Mouse (Mus musculus) liver, embryonic 15.5 days (tissue): ENCODE results near the gene Rpl13a. TPM values are rescaled to one million over a fixed set of nuclear protein-coding genes. Genes with fewer than 3 reads are reported as not detected.
"Not testable (repeated sequence)": the region's sequence is repeated elsewhere in the genome, so short reads cannot be mapped to it uniquely, and the experiment has no call there.

Experiments used
- ATAC-seq: fragments of 200-750 bp; cut with Nextera tagmentation; 2 replicates; pipeline ENCODE4 v1.8.0; 2017; ENCODE audit warnings: moderate number of reproducible peaks, mild to moderate bottlenecking, moderate library complexity; ENCODE audit not compliant: insufficient read depth
- H3K27ac ChIP-seq: fragments of 300-500 bp; sonication (generic); replicated peaks from 2 replicates; pipeline ENCODE4 v1.5.1; 2015; ENCODE audit warnings: mild to moderate bottlenecking, inconsistent platforms
- H3K27me3 ChIP-seq: fragments of 300-500 bp; sonication (generic); 2 replicates; pipeline ENCODE4 v1.6.1; 2015; ENCODE audit warnings: mild to moderate bottlenecking, inconsistent platforms
- H3K36me3 ChIP-seq: fragments of 300-500 bp; sonication (generic); replicated peaks from 2 replicates; pipeline ENCODE4 v1.6.1; 2015; ENCODE audit warnings: moderate library complexity, mild to moderate bottlenecking, inconsistent platforms
- H3K4me1 ChIP-seq: fragments of 300-500 bp; sonication (generic); replicated peaks from 2 replicates; pipeline ENCODE4 v1.6.1; 2015; ENCODE audit warnings: inconsistent platforms
- H3K4me2 ChIP-seq: fragments of 300-500 bp; sonication (generic); 2 replicates; pipeline ENCODE4 v1.6.1; 2015; ENCODE audit warnings: moderate library complexity, mild to moderate bottlenecking, inconsistent platforms
- H3K4me3 ChIP-seq: fragments of 300-500 bp; sonication (generic); replicated peaks from 2 replicates; pipeline ENCODE4 v1.5.1; 2015; ENCODE audit warnings: mild to moderate bottlenecking, inconsistent platforms
- H3K9ac ChIP-seq: fragments of 300-500 bp; sonication (generic); 2 replicates; pipeline ENCODE4 v1.6.1; 2015; ENCODE audit warnings: moderate library complexity, mild to moderate bottlenecking, inconsistent platforms
- H3K9me3 ChIP-seq: fragments of 300-500 bp; sonication (generic); replicated peaks from 2 replicates; pipeline ENCODE4 v1.6.1; 2016; ENCODE audit warnings: inconsistent platforms
- WGBS: fragments of 180-500 bp; shearing (Covaris S2); methylation state at CpG from one replicate; pipeline ENCODE4 v1.1.7; 2015; ENCODE audit warnings: mixed read lengths; ENCODE audit not compliant: insufficient replicate concordance; 5-methylcytosine and 5-hydroxymethylcytosine counted together
- polyA plus RNA-seq: library from polyadenylated mRNA; unstranded; fragments of >200 nt; fragmentation: Nextera tagmentation; extraction: Ambion mirVana; gene quantifications from 2 replicates; pipeline ENCODE4 v1.2.1, GENCODE M21; 2015

Rpl13a gene
- polyA plus RNA-seq, 1 experiment from 2014 or later: 633 TPM

- H3K27ac ChIP-seq: peak overlapping the region; percentile 45; the same call in 1 of the 2 replicates
- 25% methylated on average over 6 of the region's 6 CpGs for WGBS
- H3K4me2 ChIP-seq: no peak overlapping the region
- no peaks in the 10 kb centered on the region for H3K36me3 ChIP-seq
- no peaks in the 10 kb centered on the region; the same call in 1 of the 2 replicates for H3K27me3 ChIP-seq
- H3K4me1 ChIP-seq: peaks cover 16% of the 10 kb centered on the region
- H3K9me3 ChIP-seq: no peaks in the 10 kb centered on the region
- H3K9ac ChIP-seq: no peak overlapping the region
- H3K4me3 ChIP-seq: no peak overlapping the region
- ATAC-seq: peak; percentile 25; the same call in 1 of the 2 replicates
Measured at GRCm38 (mm10) chr7:45097479-45097878, 31.1 kb downstream of the Rpl13a start.

DNA sequence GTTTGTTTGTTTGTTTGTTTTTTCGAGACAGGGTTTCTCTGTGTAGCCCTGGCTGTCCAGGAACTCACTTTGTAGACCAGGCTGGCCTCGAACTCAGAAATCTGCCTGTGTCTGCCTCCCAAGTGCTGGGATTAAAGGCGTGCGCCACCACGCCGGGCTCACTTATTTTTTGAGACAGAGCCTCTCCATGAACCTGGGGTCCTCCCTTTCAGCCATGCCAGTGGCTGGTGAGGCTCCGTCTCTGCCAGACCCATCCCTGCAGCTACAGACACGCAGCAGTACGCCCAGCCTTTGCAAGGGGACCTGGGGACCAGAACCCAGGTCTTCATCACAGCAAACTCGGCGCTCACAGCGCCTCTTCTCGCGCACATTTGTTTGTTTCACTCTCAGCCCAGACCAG is 32.6 kb downstream of the Rpl13a start:
- not testable (repeated sequence) for ATAC-seq, H3K4me3 ChIP-seq, H3K27me3 ChIP-seq, H3K9ac ChIP-seq, H3K4me2 ChIP-seq, H3K9me3 ChIP-seq, H3K36me3 ChIP-seq, H3K27ac ChIP-seq
- H3K4me1 ChIP-seq: peaks cover 28% of the 10 kb centered on the region
- whole genome bisulfite sequencing: 78% methylated on average over 14 of the region's 14 CpGs

DNA sequence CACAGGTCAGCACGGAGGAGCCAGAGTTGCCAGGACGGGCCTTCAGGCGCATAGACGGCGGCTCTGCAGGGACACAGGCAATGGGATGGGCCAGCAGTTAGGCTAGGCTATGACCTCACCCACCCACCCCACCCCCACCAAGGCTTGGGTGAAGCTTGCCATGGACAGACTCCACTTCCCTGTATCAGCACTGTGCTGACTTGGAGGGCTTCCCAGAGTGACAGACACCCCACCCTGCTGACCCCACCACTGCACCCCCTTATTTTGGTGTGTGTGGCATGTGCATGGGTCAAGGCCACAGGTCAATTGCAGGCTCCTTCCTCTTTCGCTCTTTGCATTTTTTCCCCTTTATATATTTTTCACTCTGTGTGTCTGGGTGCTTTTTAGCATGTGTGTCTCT is 33.2 kb downstream of the Rpl13a start:
- 57% methylated on average over 6 of the region's 6 CpGs for WGBS
- no peaks in the 10 kb centered on the region for H3K36me3 ChIP-seq
- H3K4me3 ChIP-seq: no peak overlapping the region
- H3K9me3 ChIP-seq: no peaks in the 10 kb centered on the region
- H3K4me2 ChIP-seq: no peak overlapping the region
- peaks cover 34% of the 10 kb centered on the region for H3K4me1 ChIP-seq
- no peaks in the 10 kb centered on the region; the same call in 1 of the 2 replicates for H3K27me3 ChIP-seq
- no peak overlapping the region for H3K27ac ChIP-seq
- no peak overlapping the region for H3K9ac ChIP-seq
- ATAC-seq: no peak

- no peak overlapping the region for H3K27ac ChIP-seq
- H3K9me3 ChIP-seq: no peaks in the 10 kb centered on the region
- 47% methylated on average over 7 of the region's 7 CpGs for WGBS
- H3K4me3 ChIP-seq: no peak overlapping the region
- no peak overlapping the region for H3K9ac ChIP-seq
- no peaks in the 10 kb centered on the region; the same call in 1 of the 2 replicates for H3K27me3 ChIP-seq
- H3K4me2 ChIP-seq: no peak overlapping the region
- peaks cover 40% of the 10 kb centered on the region for H3K4me1 ChIP-seq
- no peak for ATAC-seq
- no peaks in the 10 kb centered on the region for H3K36me3 ChIP-seq
Measured at GRCm38 (mm10) chr7:45094121-45094520, 34.4 kb downstream of the Rpl13a start.

DNA sequence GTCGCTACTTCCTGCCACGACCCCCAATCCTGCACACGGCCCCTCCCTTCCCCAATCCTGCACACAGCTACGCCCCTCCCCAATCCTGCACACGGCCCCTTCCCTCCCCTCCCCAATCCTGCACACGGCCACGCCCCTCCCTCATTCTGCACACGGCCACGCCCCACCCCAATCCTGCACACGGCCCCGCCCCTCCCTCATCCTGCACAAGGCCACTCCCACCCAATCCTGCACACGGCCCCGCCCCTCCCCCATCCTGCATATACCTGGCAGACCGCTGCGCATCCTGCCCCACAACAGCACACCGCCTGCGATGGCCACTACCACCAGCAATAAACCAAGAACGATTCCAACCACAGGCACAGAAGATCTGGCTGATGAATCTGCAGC is 35.0 kb downstream of the Rpl13a start:
- no peak overlapping the region for H3K4me2 ChIP-seq
- ATAC-seq: no peak
- H3K9me3 ChIP-seq: no peaks in the 10 kb centered on the region
- no peaks in the 10 kb centered on the region; the same call in 1 of the 2 replicates for H3K27me3 ChIP-seq
- no peak overlapping the region for H3K4me3 ChIP-seq
- no peaks in the 10 kb centered on the region for H3K36me3 ChIP-seq
- H3K27ac ChIP-seq: no peak overlapping the region
- 27% methylated on average over 18 of the region's 18 CpGs for WGBS
- no peak overlapping the region for H3K9ac ChIP-seq
- peaks cover 40% of the 10 kb centered on the region for H3K4me1 ChIP-seq

- Histone ChIP-seq H3K36me3 (no peaks in the 10 kb centered on the region), H3K9ac (no peak overlapping the region), H3K27ac (no peak overlapping the region), H3K4me2 (no peak overlapping the region; the same call in 1 of the 2 replicates), H3K4me3 (no peak overlapping the region), H3K4me1 (peaks cover 40% of the 10 kb centered on the region), H3K27me3 (no peaks in the 10 kb centered on the region; the same call in 1 of the 2 replicates), H3K9me3 (no peaks in the 10 kb centered on the region)
- no peak for ATAC-seq
- WGBS: 39% methylated on average over 12 of the region's 12 CpGs
Measured at GRCm38 (mm10) chr7:45092828-45093515, 35.6 kb downstream of the Rpl13a start.

DNA sequence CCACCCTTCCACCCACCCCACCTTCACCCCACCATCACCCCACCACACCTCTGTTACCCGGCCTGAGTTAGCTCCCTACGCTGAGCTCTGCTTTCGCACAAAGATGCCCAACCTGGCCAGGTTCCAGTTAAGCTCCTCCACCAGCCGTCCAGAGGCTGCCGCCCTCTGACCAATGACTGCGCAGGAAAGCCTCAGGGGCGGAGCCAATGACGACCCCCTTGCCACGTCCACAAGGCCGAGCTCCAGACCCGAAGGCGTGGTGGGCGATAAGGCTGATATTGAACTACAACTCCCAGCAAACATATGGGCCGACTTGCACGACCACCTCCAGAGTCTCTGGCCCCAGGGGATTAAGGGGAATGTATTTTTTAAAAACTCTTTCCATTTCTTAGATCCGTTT is 36.5 kb downstream of the Rpl13a start, which contains the start of gene Rcn3:
Gene Rcn3, minus strand, starts transcription at position 174 of the 400 bp plus-strand sequence.
- H3K9me3 ChIP-seq: no peaks in the 10 kb centered on the region
- H3K4me1 ChIP-seq: peaks cover 40% of the 10 kb centered on the region
- no peaks in the 10 kb centered on the region for H3K36me3 ChIP-seq
- peak within 1 kb of the TSS; percentile 41 for H3K27ac ChIP-seq
- peak within 1 kb of the TSS; percentile 73 for H3K4me2 ChIP-seq
- peak within 1 kb of the TSS; percentile 7; the same call in 1 of the 2 replicates for H3K9ac ChIP-seq
- peak within 1 kb of the TSS; percentile 44 for H3K4me3 ChIP-seq
- peak; percentile 71 for ATAC-seq
- no peaks in the 10 kb centered on the region; the same call in 1 of the 2 replicates for H3K27me3 ChIP-seq
- under 1% methylated on average over 16 of the region's 16 CpGs for WGBS

GRCm38 (mm10) chr7:45091001-45091990 is 37.3 kb downstream of the Rpl13a start:
- Histone ChIP-seq H3K27me3 (no peaks in the 10 kb centered on the region; the same call in 1 of the 2 replicates), H3K27ac (peak overlapping the region; percentile 41), H3K36me3 (no peaks in the 10 kb centered on the region), H3K4me3 (peak overlapping the region; percentile 44), H3K4me2 (peak overlapping the region; percentile 73), H3K4me1 (peaks cover 40% of the 10 kb centered on the region), H3K9ac (peak overlapping the region; percentile 7; the same call in 1 of the 2 replicates), H3K9me3 (no peaks in the 10 kb centered on the region)
- 0 out of 2 replicates have a peak, but pooled peaks have one; percentile 53 for ATAC-seq
- 18% methylated on average over 35 of the region's 35 CpGs for WGBS

DNA sequence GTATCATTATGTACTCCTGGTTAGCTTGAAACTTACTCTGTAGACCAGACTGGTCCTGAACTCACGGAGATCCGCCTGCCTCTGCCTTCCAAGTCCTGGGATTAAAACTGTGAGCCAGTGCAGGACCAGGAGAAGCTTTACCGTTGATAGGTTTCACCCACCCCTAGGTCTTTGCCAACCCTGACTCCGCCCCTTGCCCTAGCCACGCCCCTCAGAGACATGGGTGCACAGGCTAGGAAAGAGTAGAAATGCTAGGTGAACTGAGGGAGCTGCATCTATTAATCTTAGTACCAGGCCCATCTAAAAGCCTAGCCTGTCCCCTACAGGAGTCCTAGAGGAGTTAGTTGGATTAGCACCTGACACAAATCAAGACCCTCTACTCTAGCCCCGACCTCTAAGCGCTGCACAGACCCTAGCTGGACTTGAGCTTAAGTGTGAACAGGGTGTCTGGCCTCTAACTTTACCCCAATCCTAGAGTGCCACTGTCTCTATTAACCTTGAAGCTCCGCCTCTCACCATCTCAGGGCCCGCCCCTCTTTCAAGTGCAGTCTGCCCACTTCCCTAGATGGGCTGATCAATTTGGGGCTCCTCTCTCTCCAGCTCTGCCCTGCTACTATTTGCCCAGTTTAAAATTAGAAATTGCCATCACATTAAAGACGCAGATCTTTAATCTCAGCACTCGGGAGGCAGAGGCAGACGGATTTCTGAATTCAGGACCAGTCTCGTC is 38.1 kb downstream of the Rpl13a start:
- H3K4me2 ChIP-seq: peak overlapping the region; percentile 73; the same call in 1 of the 2 replicates
- 49% methylated on average over 13 of the region's 13 CpGs for WGBS
- peaks cover 40% of the 10 kb centered on the region for H3K4me1 ChIP-seq
- no peak for ATAC-seq
- no peaks in the 10 kb centered on the region; the same call in 1 of the 2 replicates for H3K27me3 ChIP-seq
- no peak overlapping the region for H3K9ac ChIP-seq
- no peak overlapping the region for H3K27ac ChIP-seq
- H3K9me3 ChIP-seq: no peaks in the 10 kb centered on the region
- no peaks in the 10 kb centered on the region for H3K36me3 ChIP-seq
- no peak overlapping the region; the same call in 1 of the 2 replicates for H3K4me3 ChIP-seq

DNA sequence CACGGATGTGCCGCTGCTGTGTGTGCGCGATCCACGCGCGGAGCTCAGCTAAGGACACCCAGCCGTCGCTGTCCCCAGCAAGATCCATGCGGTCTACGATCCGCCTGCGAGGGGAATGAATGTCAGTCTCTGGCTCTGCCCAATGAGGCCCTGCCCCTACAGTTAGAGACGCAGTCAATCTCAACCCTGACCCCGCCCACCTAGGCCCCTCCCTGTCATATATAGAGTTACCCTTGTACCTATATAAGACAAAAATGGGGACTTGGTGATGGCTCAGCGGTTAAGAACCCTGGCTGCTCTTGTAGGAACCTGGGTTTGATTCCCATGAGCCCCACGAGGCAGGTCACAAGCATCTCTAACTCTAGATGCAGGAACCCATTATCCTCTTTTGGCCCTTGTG is 40.0 kb downstream of the Rpl13a start:
- ATAC-seq: no peak

More for the DNA sequence above, 40.0 kb downstream of the Rpl13a start:
- Histone ChIP-seq H3K36me3 (no peaks in the 10 kb centered on the region), H3K27ac (no peak overlapping the region), H3K27me3 (no peaks in the 10 kb centered on the region), H3K9ac (no peak overlapping the region), H3K4me3 (no peak overlapping the region), H3K4me1 (peaks cover 36% of the 10 kb centered on the region), H3K9me3 (no peaks in the 10 kb centered on the region), H3K4me2 (no peak overlapping the region)
- WGBS: 85% methylated on average over 17 of the region's 17 CpGs
